Mouse (Mus musculus): ENCODE measurements around the gene Srsf4. TPM values are rescaled to one million over a fixed set of nuclear protein-coding genes. Genes with fewer than 3 reads are reported as not detected.

Gene Srsf4
- polyA plus RNA-seq, 1 experiment from 2014 or later, result 147 TPM

DNA sequence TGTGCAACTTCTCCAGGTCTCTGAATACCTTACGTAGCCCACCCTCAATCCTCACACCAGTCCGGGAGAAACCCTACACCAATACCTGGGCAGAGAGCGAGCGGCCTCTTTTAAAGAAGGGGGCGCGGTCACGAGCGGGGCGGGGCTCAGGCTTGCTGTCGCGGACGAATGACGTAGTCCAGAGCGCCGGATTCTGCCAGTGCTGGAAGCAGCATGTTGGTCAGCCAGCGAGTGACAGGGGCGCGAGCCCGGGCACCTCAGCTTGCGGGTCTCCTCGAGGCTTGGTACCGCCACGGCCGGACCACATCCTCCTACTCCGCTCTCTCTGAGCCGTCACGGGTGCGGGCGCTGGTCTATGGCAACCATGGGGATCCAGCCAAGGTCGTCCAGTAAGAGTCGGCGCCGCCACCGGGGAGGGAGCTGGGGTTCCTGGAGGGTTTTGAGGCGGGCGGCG is 30.1 kb upstream of the Srsf4 start, which contains the start of gene Mecr:
Gene Mecr, plus strand, starts transcription at position 181 of the 454 bp plus-strand sequence.
- DNase-seq (ENCODE audit: low spot score), result peak; percentile 91

GRCm38 (mm10) chr4:131845991-131846778 is 27.2 kb upstream of the Srsf4 start:
- peaks cover 18% of the 10 kb centered on the region for H3K4me1 ChIP-seq
- no peak for DNase-seq (ENCODE audit: low spot score)
- no peaks in the 10 kb centered on the region for H3K9me3 ChIP-seq (replicated peaks)
- H3K27me3 ChIP-seq (ENCODE audit: low read depth, poor library complexity, severe bottlenecking), result peaks cover 10% of the 10 kb centered on the region
- WGBS, result 88% methylated on average over 8 of the region's 8 CpGs
- H3K4me3 ChIP-seq, result no peak overlapping the region
- no peak overlapping the region for H3K27ac ChIP-seq (replicated peaks)
- peaks cover 13% of the 10 kb centered on the region for H3K36me3 ChIP-seq

More for the DNA sequence above, 30.1 kb upstream of the Srsf4 start, which contains the start of gene Mecr:
- H3K36me3 ChIP-seq, result peaks cover 8% of the 10 kb centered on the region; the same call in 1 of the 2 replicates
- H3K27me3 ChIP-seq (ENCODE audit: low read depth, poor library complexity, severe bottlenecking), result peaks cover 37% of the 10 kb centered on the region
- peak within 1 kb of the TSS; percentile 78 for H3K27ac ChIP-seq (replicated peaks)
- H3K4me3 ChIP-seq, result peak within 1 kb of the TSS; percentile 69
- H3K9me3 ChIP-seq (replicated peaks), result no peaks in the 10 kb centered on the region
- WGBS, result under 1% methylated on average over 37 of the region's 37 CpGs
- peaks cover 21% of the 10 kb centered on the region for H3K4me1 ChIP-seq

DNA sequence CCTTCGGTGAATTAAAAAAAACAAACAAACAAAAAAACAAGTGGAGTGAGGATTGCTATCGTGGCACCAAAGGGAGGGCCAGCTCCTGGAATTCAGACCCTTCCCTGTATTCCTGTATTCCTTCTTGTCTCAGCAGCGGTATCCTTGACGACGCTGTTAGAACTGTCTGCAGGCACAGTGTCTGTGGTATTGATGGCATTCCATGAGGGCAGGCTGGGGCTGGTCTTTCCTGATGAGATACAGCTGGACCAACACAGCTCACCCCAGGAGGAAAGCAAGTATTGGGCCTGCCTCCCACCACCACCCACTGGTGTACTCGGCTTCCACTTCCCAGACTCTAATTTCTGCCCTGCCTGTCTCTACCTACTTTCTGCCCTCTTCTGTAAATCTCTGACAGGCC is 25.3 kb upstream of the Srsf4 start:
- no peaks in the 10 kb centered on the region for H3K27me3 ChIP-seq (ENCODE audit: low read depth, poor library complexity, severe bottlenecking)
- H3K4me1 ChIP-seq, result peaks cover 16% of the 10 kb centered on the region
- WGBS, result 83% methylated on average over 6 of the region's 6 CpGs
- H3K36me3 ChIP-seq, result peaks cover 13% of the 10 kb centered on the region
- H3K9me3 ChIP-seq (replicated peaks), result no peaks in the 10 kb centered on the region
- DNase-seq (ENCODE audit: low spot score), result peak; percentile 49
- no peak overlapping the region for H3K27ac ChIP-seq (replicated peaks)
- no peak overlapping the region for H3K4me3 ChIP-seq

GRCm38 (mm10) chr4:131849986-131850638 is 23.3 kb upstream of the Srsf4 start:
- Histone ChIP-seq H3K4me1 (0 out of 2 replicates have a peak, but pooled peaks cover under 1% of the 10 kb centered on the region), H3K27ac (replicated peaks) (no peak overlapping the region), H3K36me3 (peaks cover 13% of the 10 kb centered on the region), H3K4me3 (no peak overlapping the region), H3K27me3 (ENCODE audit: low read depth, poor library complexity, severe bottlenecking) (no peaks in the 10 kb centered on the region), H3K9me3 (replicated peaks) (no peaks in the 10 kb centered on the region)
- DNase-seq (ENCODE audit: low spot score), result no peak
- whole genome bisulfite sequencing, result 51% methylated on average over 5 of the region's 5 CpGs

DNA sequence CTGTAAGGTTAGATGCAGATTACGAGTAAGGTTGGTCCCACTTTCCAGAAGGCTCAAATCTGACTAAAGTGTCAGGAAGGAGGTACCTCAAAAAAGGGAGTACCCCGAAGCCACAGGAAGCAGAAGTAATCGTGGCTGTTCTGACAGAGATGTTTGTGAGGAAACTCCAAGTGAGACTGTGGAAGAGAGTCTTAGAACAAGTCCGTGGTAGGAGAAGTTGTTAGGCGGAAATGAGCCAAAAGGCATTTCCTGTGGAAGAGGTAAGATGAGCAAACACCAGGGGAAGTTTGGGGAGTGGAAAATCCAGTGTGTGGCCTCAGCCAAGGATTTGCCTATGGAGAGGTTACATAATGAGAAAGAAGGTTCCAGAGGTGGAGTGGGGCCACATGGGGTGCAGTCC is 18.5 kb upstream of the Srsf4 start:
- Histone ChIP-seq H3K27ac (replicated peaks) (no peak overlapping the region), H3K27me3 (ENCODE audit: low read depth, poor library complexity, severe bottlenecking) (no peaks in the 10 kb centered on the region), H3K4me1 (no peaks in the 10 kb centered on the region), H3K9me3 (replicated peaks) (no peaks in the 10 kb centered on the region), H3K4me3 (no peak overlapping the region), H3K36me3 (peaks cover 18% of the 10 kb centered on the region)
- no peak for DNase-seq (ENCODE audit: low spot score)
- WGBS, result 84% methylated on average over 5 of the region's 5 CpGs

GRCm38 (mm10) chr4:131860492-131861340 is 12.7 kb upstream of the Srsf4 start:
- Histone ChIP-seq H3K27ac (replicated peaks) (no peak overlapping the region), H3K4me3 (no peak overlapping the region), H3K9me3 (replicated peaks) (no peaks in the 10 kb centered on the region), H3K36me3 (peaks cover 59% of the 10 kb centered on the region), H3K4me1 (no peaks in the 10 kb centered on the region), H3K27me3 (ENCODE audit: low read depth, poor library complexity, severe bottlenecking) (no peaks in the 10 kb centered on the region)
- DNase-seq (ENCODE audit: low spot score), result peak; percentile 74
- WGBS, result 56% methylated on average over 15 of the region's 15 CpGs

DNA sequence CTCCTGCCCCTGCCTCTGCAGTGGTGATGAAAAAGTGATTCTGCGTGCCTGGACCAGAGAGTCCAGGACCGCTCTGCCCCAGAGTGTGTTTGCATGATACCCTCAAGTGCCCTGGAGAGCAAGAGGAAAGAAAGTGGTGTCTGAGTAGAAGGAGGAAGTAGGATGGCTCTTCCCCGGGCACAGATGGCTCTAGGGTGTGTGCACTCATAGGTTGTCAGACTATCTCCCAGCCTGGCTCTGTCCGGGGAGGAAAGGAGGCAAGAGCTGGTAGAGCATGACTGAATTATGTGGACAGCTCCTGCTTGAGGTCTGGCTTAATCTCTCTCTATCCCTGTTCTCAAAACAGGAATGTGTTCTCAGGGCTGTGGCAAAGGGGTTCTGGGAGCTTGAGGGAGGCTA is 12.1 kb upstream of the Srsf4 start:
- 81% methylated on average over 4 of the region's 4 CpGs for WGBS
- H3K4me1 ChIP-seq, result no peaks in the 10 kb centered on the region
- peaks cover 63% of the 10 kb centered on the region for H3K36me3 ChIP-seq
- no peaks in the 10 kb centered on the region for H3K27me3 ChIP-seq (ENCODE audit: low read depth, poor library complexity, severe bottlenecking)
- H3K27ac ChIP-seq (replicated peaks), result no peak overlapping the region
- no peak for DNase-seq (ENCODE audit: low spot score)
- no peaks in the 10 kb centered on the region for H3K9me3 ChIP-seq (replicated peaks)
- no peak overlapping the region for H3K4me3 ChIP-seq

- H3K27ac ChIP-seq (replicated peaks), result peak overlapping the region; percentile 100
- H3K9me3 ChIP-seq (replicated peaks), result no peaks in the 10 kb centered on the region
- WGBS, result 15% methylated on average over 11 of the region's 11 CpGs
- H3K27me3 ChIP-seq (ENCODE audit: low read depth, poor library complexity, severe bottlenecking), result no peaks in the 10 kb centered on the region
- peak overlapping the region; percentile 83 for H3K4me3 ChIP-seq
- H3K4me1 ChIP-seq, result peaks cover 36% of the 10 kb centered on the region
- DNase-seq (ENCODE audit: low spot score), result no peak
- H3K36me3 ChIP-seq, result peaks cover 14% of the 10 kb centered on the region
Measured at GRCm38 (mm10) chr4:131872672-131873292, 635 bp upstream of the Srsf4 start.

DNA sequence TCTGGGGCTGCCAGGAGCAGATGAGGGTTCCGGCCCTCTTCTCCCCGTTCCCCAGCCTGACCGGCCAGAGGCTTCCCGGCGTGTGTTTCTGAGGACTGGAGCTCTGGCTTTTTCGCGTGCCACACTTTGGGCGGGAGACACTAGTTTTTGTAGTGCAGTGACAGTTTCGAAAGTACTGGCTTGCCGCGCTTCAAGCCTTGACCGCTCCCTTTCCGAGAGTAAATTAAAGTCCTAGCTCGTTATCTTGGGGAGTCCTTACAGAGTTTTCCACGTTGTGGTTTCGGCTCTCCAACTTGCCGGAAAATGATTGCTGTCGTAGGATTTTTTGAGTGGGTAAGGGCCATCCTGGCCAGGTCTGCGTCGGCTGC is 736 bp downstream of the Srsf4 start:
- Histone ChIP-seq H3K4me1 (peaks cover 44% of the 10 kb centered on the region), H3K27me3 (ENCODE audit: low read depth, poor library complexity, severe bottlenecking) (no peaks in the 10 kb centered on the region), H3K36me3 (peaks cover 12% of the 10 kb centered on the region), H3K4me3 (peak overlapping the region; percentile 83), H3K27ac (replicated peaks) (peak overlapping the region; percentile 100), H3K9me3 (replicated peaks) (no peaks in the 10 kb centered on the region)
- under 1% methylated on average over 20 of the region's 20 CpGs for WGBS
- no peak for DNase-seq (ENCODE audit: low spot score)

GRCm38 (mm10) chr4:131874567-131874966 is 1.1 kb downstream of the Srsf4 start:
- Histone ChIP-seq H3K4me1 (peaks cover 47% of the 10 kb centered on the region), H3K4me3 (peak overlapping the region; percentile 83), H3K9me3 (replicated peaks) (no peaks in the 10 kb centered on the region), H3K27ac (replicated peaks) (peak overlapping the region; percentile 100), H3K36me3 (peaks cover 9% of the 10 kb centered on the region), H3K27me3 (ENCODE audit: low read depth, poor library complexity, severe bottlenecking) (no peaks in the 10 kb centered on the region)
- no peak for DNase-seq (ENCODE audit: low spot score)
- WGBS, result 7% methylated on average over 11 of the region's 11 CpGs

DNA sequence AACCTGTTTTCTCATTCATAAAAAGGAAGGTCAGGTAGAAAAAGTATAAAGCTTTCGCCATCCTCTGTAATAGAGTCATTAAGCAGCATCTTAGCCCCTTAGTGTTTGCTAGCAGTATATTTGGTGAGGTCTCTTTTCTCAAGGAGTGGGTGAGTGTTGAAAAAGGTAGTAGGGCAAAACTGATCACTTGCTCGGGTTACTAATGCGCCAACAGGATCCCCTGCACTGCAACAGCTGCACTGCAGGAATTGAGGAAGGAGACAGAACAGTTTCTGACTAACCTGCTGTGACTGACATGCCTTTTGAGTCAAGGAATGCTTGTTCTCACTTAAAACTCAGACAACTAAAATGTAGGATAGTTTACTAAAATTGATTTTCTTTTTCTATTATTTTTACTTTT is 1.8 kb downstream of the Srsf4 start:
- peaks cover 7% of the 10 kb centered on the region; the same call in 1 of the 2 replicates for H3K36me3 ChIP-seq
- DNase-seq (ENCODE audit: low spot score), result no peak
- no peaks in the 10 kb centered on the region for H3K27me3 ChIP-seq (ENCODE audit: low read depth, poor library complexity, severe bottlenecking)
- peak overlapping the region; percentile 83 for H3K4me3 ChIP-seq
- no peaks in the 10 kb centered on the region for H3K9me3 ChIP-seq (replicated peaks)
- peaks cover 52% of the 10 kb centered on the region for H3K4me1 ChIP-seq
- H3K27ac ChIP-seq (replicated peaks), result peak overlapping the region; percentile 100; the same call in 1 of the 2 replicates
- 45% methylated on average over 3 of the region's 3 CpGs for WGBS

DNA sequence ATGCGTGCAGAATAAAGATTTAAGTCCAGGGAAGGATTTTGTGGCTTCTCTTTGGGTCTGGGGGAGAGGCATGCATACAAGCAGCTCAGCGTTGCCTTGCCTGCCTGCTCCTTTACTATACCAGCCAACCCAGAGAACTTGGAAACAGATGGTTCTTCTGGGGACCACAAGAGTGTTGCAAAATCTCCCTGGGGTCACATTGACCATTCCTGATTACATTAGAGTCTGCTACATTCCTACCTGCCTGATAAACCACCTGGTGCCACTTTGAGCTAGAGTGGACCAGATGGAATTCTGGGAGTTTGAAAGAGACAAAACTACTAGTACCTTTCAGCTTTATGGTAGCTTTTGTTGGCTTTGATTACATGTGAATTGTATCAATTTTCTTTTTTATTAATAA is 3.4 kb downstream of the Srsf4 start:
- Histone ChIP-seq H3K27ac (replicated peaks) (no peak overlapping the region), H3K9me3 (replicated peaks) (no peaks in the 10 kb centered on the region), H3K4me1 (peaks cover 60% of the 10 kb centered on the region), H3K36me3 (0 out of 2 replicates have a peak, but pooled peaks cover 2% of the 10 kb centered on the region), H3K4me3 (peak overlapping the region; percentile 28; the same call in 1 of the 2 replicates), H3K27me3 (ENCODE audit: low read depth, poor library complexity, severe bottlenecking) (no peaks in the 10 kb centered on the region)
- WGBS, result 83% methylated on average over 2 of the region's 2 CpGs
- no peak for DNase-seq (ENCODE audit: low spot score)

Measured in midbrain, embryonic 10.5 days (tissue).